Mouse (Mus musculus) erythroid progenitor cell, adult 5-6 weeks (primary cell): Measurements from ENCODE around the gene Wnt5a. TPM values are rescaled to one million over a fixed set of nuclear protein-coding genes. Genes with fewer than 3 reads are reported as not detected.

ENCODE experiments used
- ATAC-seq: replicated peaks from 2 replicates; pipeline ENCODE4 v1.8.0; 2016; ENCODE audit warnings: moderate number of reproducible peaks, mild to moderate bottlenecking, moderate TSS enrichment, inconsistent platforms; ENCODE audit not compliant: poor library complexity, low FRiP score, severe bottlenecking
- total RNA-seq, 2 experiments: library from RNA; stranded (forward) in 1 of 2; stranded (reverse) in 1 of 2; fragments of 150-400 nt in 1 of 2; fragments of 186-747, 209-891 nt in 1 of 2; gene quantifications; 2 replicates each; pipeline versions ENCODE4 v1.2.3 to v1.2.4; 2015 to 2017; ENCODE audit warnings: low replicate concordance in 2 of 2

Wnt5a gene
- total RNA-seq, 2 experiments from 2014 or later: not detected

DNA sequence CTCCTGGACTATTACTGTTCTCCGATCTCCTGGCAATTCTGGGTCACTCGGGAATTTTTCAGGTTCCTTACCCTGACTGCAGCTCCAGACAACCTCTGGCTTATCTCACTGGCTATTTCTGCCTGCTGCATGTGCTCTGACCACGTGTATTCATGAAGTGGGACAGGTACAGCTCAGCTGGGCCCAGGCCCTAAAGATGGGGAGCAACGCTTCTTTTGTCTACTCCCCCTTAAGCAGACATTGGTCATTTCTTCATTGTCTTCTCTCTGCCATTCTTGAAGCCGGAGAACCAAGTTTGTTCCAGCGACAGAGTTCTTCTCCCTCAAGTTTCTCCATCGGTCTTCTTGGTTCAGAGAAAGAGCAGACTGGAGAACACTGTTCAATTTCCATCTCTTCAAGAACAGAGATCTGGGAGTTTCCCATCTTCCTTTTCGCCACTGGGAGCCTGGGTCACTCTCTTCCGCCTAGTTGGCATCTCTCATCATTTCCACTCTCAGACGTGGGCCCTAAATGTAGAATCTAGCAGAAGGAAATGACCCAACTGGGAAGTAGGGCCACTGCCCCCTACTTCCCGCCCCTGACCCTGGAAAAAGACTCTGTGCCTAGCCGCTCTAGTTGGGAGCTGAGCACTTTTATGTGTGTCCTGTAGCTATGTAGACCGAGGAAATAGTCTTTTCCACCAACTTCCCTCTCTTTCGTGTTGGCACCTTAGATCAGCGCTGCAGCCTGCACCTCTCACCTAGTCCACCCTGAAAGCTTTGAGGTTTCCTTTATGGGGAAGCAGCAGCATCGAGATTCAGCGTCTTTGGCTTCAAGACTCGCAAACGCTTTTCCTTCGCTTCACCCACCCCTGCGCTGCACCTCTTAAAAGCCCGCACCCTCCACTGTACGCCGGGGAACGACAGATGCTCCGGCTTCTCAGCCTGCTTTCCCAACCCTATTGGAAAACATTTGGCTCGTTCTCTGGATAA is 4.0 kb downstream of the Wnt5a start:
- ATAC-seq: no peak

DNA sequence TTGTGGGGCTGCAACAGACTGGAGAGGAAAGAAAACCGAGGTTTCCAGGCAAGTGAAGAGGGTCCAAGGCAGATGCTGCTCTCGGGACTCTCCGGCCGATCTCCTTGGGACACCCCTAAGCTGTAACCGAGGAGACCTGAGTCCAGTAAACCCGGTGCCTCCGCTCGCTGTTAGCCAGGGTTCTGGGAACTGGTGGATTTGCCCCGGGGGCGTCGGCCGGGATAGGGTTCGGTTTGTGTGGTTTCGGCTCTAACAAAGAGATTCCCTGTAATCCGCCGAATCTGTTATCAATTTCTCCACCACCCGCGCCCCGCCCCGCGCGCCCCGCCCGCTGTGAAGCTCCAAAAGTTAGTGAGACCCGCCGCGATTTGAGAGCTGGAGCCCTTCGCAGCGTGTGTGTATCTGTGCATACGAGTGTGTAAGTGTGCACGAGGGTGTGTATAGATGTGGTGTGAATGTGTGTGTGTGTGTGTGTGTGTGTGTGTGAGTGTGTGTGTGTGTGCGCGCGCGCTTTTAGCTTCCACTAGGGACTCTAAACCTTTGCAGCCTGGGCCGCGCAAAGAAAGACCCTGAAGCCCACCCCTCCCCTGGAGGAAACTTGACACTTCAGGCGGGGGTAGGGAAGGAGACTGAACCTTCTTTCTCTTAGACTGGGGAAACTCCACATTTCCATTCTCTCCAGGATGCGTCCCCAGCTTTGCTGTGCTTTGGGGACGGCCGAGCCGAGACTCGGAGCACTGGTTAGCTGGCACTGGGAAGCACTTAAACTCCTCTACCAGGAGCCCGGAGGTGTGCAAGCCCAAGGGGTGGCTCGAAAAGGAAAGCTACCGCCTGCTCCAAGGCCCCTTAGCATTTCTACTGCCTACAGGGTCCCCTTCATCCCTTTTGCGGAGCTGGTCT is 5.1 kb downstream of the Wnt5a start:
- no peak for ATAC-seq

- no peak for ATAC-seq
Observed at GRCm38 (mm10) chr14:28510341-28511028, 5.9 kb downstream of the Wnt5a start.

GRCm38 (mm10) chr14:28511029-28511651 is 6.6 kb downstream of the Wnt5a start:
- no peak for ATAC-seq

GRCm38 (mm10) chr14:28512805-28513590 is 8.4 kb downstream of the Wnt5a start:
- ATAC-seq: no peak

- ATAC-seq: no peak
Observed at GRCm38 (mm10) chr14:28514171-28514570, 9.6 kb downstream of the Wnt5a start.

- no peak for ATAC-seq
Observed at GRCm38 (mm10) chr14:28515331-28515730, 10.8 kb downstream of the Wnt5a start.

DNA sequence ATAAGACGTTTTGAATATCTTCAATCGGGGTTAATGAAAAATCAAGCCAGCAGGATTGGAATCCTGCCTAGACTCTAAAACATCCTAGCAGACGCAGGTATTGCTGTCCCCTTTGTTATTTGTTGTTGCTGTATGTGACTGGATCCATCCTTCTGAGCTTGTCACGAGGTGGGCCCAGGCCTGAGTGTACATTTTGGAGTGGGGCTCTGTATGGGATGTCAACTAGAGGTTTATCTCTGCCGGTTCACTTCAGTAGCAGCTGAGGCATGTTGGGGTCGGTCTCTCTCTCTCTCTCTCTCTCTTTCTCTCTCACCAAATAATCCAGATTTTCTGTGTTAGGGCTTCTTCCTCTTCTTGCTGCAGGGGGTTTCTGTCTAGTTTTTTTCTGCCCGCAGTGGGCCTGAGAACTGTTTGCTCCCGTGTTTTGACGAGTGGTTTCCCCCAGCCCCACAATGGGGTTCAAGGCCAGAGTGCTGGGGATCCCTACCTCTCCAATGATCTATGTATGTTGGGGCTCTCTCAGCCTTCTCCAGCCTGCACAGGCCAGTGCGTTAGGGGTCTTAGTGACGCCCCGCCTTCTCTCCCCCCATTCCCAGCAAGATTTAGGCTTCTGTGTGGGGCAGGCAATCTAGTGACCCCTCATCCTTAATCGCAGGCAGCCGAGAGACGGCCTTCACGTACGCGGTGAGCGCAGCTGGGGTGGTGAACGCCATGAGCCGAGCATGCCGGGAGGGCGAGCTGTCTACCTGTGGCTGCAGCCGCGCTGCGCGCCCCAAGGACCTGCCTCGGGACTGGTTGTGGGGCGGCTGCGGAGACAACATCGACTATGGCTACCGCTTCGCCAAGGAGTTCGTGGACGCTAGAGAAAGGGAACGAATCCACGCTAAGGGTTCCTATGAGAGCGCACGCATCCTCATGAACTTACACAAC is 13.3 kb downstream of the Wnt5a start:
- no peak for ATAC-seq

DNA sequence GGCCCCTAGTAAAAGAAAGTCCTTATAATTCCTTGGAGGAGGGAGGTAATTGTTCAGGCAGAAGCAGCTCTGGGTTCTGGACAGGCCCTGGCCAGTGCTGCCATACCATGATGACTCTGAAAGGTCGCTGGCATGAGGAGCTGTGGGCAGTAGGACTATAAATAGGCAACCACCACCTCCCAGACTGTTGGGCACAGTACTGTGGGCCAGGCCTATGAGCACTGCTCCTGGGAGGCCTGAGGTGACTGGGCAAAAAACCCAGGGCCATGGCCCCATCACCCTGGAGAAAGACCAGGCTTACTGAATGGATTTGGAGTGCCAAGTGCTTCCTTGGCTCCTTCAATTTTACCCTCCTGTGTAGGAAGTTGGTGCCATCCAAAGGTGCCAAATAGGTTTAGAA is 16.6 kb downstream of the Wnt5a start:
- no peak for ATAC-seq

DNA sequence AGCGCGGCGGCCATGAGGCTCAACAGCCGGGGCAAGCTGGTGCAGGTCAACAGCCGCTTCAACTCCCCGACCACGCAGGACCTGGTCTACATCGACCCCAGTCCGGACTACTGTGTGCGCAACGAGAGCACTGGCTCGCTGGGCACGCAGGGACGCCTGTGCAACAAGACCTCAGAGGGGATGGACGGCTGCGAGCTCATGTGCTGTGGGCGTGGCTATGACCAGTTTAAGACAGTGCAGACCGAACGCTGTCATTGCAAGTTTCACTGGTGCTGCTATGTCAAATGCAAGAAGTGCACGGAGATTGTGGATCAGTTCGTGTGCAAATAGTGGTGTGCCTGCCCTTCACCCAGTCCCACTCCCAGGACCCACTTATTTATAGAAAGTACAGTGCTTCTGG is 18.1 kb downstream of the Wnt5a start:
- no peak for ATAC-seq

DNA sequence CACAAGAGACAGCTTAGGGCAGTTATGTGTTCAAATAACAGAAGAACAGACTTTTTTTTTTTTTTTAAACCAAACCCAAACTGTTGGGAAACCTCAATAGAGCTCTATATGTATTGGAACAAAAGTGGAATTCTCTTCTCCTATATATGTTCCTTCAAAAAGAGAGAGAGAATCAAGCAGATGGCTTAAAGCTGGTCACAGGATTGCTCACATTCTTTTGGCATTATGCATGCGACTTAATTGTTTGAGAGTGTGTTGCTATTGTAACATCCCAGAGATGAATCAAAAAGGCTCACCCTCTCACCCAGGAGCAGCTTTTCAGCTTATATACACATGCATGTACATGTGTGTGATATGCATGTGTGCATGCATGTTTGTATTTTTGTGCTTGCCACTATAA is 21.0 kb downstream of the Wnt5a start:
- ATAC-seq: no peak

- no peak for ATAC-seq
Observed at GRCm38 (mm10) chr14:28528151-28528685, 23.7 kb downstream of the Wnt5a start.

GRCm38 (mm10) chr14:28531531-28531930 is 27.0 kb downstream of the Wnt5a start:
- ATAC-seq: no peak

DNA sequence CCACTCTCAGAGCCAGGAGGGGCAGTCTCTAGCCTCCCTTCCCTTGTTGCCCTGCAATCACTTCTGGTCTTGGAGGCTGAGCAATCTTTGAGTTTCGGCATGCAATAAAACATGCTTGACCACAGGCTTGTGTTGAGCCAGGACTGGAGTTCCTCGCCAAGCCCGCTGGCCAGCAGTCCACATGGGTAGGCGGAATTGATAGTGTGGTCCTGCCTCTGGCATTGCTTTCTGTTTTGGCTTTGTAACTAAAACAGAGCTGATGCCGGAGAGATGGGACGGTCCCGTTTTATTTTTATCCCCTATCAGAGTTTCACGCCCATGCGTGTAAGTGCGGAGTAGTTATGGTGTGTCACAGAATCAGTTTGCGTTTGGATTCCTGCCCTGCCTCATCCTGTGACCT is 28.4 kb downstream of the Wnt5a start:
- no peak for ATAC-seq

DNA sequence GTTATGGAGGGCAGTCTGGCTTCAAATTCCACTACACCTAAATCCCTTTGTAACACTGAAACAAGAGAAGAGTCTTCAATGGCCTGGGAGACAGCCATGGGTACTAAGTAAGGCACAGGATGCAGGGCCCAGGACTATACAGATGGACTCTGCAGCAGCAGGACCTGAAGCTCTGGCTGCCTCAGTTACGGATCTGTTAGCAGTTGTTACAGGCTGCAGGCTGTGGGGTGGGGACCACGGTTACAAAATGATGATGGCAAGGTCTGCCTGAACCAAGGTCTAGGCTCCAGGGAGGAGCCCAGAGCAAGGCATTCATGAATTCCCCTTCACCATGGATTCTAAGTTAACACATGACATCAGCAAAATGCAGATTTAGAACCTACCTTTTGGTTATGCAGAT is 29.3 kb downstream of the Wnt5a start:
- no peak for ATAC-seq

DNA sequence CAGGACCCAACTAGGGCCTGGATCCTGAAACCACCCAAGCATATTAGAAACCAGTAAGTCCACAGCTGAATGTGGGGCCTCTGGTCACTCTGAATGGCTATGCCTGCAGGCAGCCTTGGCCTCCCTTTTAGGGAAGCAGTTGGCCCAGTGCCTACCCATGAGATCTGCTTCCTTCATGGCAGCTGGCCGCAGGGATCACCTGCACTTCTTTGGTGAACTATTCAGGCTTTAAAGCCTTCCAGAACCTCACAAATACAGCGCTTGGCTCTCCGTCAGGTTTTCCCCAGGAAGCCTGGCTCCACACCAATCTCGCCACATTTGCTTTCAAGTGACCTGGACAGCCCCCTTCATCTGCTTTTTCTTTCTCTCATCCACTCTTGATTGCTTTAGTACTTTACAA is 31.3 kb downstream of the Wnt5a start:
- no peak for ATAC-seq

DNA sequence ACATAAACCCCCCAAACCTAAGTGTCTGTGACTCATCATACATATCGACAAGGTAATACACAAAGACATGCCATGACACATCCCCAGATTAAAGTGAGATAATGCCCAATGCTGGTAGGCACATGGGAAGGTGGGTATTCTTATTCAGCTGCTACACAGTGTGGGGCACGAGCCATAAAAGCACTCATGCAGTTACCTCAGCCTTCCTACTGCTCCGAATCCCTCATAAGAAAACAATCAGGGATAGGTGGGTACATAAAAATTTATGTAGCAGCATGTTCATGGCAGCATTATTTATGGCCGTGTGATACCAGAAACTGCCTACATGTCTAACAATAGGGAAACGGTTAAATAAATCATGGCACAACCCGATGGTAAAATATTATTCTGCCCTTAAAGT is 35.0 kb downstream of the Wnt5a start:
- no peak for ATAC-seq
